Mouse (Mus musculus) liver, embryonic 11.5 days (tissue): ENCODE data around the gene 5031439G07Rik. TPM values are rescaled to one million over a fixed set of nuclear protein-coding genes. Genes with fewer than 3 reads are reported as not detected.
A peak's percentile ranks its signal among the peaks of the same experiment; 100 is the strongest.

Experiments
- ATAC-seq: fragments of 200-750 bp; cut with Nextera tagmentation; replicated peaks from 2 replicates; pipeline ENCODE4 v1.8.0; 2017; ENCODE audit warnings: moderate number of reproducible peaks, mild to moderate bottlenecking, moderate TSS enrichment, moderate library complexity; ENCODE audit not compliant: low FRiP score
- DNase-seq: peaks from one replicate; pipeline ENCODE4 v3.0.0-alpha.2; 2017; ENCODE audit warnings: low spot score
- H3K27ac ChIP-seq: fragments of 300-500 bp; sonication (generic); 2 replicates; pipeline ENCODE4 v1.5.1; 2014; ENCODE audit warnings: mild to moderate bottlenecking, low read depth, low read length, control low read depth
- H3K27me3 ChIP-seq: fragments of 300-500 bp; sonication (generic); replicated peaks from 2 replicates; pipeline ENCODE4 v1.6.1; 2014; ENCODE audit warnings: low read length, mixed read lengths; ENCODE audit not compliant: control insufficient read depth, insufficient read depth
- H3K36me3 ChIP-seq: fragments of 300-500 bp; sonication (generic); 2 replicates; pipeline ENCODE4 v1.6.1; 2014; ENCODE audit warnings: mild to moderate bottlenecking, low read length, moderate library complexity, mixed read lengths; ENCODE audit not compliant: control insufficient read depth, insufficient read depth
- H3K4me1 ChIP-seq: fragments of 300-500 bp; sonication (generic); replicated peaks from 2 replicates; pipeline ENCODE4 v1.6.1; 2014; ENCODE audit warnings: low read length, mixed read lengths; ENCODE audit not compliant: control insufficient read depth, insufficient read depth
- H3K4me2 ChIP-seq: fragments of 300-500 bp; sonication (generic); 2 replicates; pipeline ENCODE4 v1.6.1; 2014; ENCODE audit warnings: mild to moderate bottlenecking, control low read depth, moderate library complexity
- H3K4me3 ChIP-seq: fragments of 300-500 bp; sonication (generic); 2 replicates; pipeline ENCODE4 v1.5.1; 2014; ENCODE audit warnings: low read depth, low read length, control low read depth
- H3K9ac ChIP-seq: fragments of 300-500 bp; sonication (generic); 2 replicates; pipeline ENCODE4 v1.6.1; 2014; ENCODE audit warnings: low read depth, low read length, control low read depth
- H3K9me3 ChIP-seq: fragments of 300-500 bp; sonication (generic); 2 replicates; pipeline ENCODE4 v1.6.1; 2016; ENCODE audit warnings: low read length, inconsistent platforms, mixed read lengths; ENCODE audit not compliant: control insufficient read depth
- WGBS: fragments of 180-500 bp; shearing (Covaris S2); extraction: QIAGEN DNeasy Blood & Tissue Kit; methylation state at CpG from one replicate; pipeline ENCODE4 v1.1.7; 2014; 5-methylcytosine and 5-hydroxymethylcytosine counted together
- polyA plus RNA-seq: library from polyadenylated mRNA; unstranded; fragments of >200 nt; fragmentation: Nextera tagmentation; extraction: Ambion mirVana; gene quantifications from 2 replicates; pipeline ENCODE4 v1.2.1, GENCODE M21; 2014

The 5031439G07Rik gene
- polyA plus RNA-seq, 1 experiment from 2014 or later, result 4.6 TPM

DNA sequence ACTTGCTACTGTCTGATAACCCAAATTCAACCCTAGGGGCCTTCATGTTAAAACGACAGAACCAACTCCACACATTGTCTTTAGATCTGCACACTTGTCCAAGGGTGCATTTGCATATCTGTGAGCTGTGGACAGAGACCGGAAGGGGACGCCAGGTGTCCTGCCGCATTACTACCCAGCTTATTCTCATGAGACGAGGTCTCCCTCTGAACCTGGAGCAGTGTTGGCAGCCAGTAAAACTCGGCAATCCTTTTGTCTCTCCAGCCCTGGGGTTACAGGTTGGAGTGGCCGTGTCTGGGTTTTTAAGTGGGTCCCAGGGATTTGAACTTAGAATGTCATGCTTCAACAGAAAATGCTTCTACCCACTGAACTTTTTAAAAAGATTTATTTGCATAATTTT is 11.6 kb upstream of the 5031439G07Rik start:
- no peaks in the 10 kb centered on the region for H3K4me1 ChIP-seq
- H3K9me3 ChIP-seq, result no peaks in the 10 kb centered on the region
- ATAC-seq, result no peak
- WGBS, result 66% methylated on average over 7 of the region's 7 CpGs
- no peak overlapping the region for H3K27ac ChIP-seq
- no peak for DNase-seq
- H3K4me2 ChIP-seq, result no peak overlapping the region
- no peaks in the 10 kb centered on the region for H3K36me3 ChIP-seq
- no peaks in the 10 kb centered on the region for H3K27me3 ChIP-seq
- H3K9ac ChIP-seq, result no peak overlapping the region
- no peak overlapping the region for H3K4me3 ChIP-seq

GRCm38 (mm10) chr15:84997768-84998454 is 9.6 kb upstream of the 5031439G07Rik start:
- no peak for DNase-seq
- WGBS, result 62% methylated on average over 14 of the region's 14 CpGs
- no peak overlapping the region for H3K4me3 ChIP-seq
- H3K27me3 ChIP-seq, result no peaks in the 10 kb centered on the region
- no peak for ATAC-seq
- H3K27ac ChIP-seq, result no peak overlapping the region
- H3K9me3 ChIP-seq, result no peaks in the 10 kb centered on the region
- no peaks in the 10 kb centered on the region for H3K36me3 ChIP-seq
- no peaks in the 10 kb centered on the region for H3K4me1 ChIP-seq
- no peak overlapping the region for H3K9ac ChIP-seq
- H3K4me2 ChIP-seq, result no peak overlapping the region

GRCm38 (mm10) chr15:84995967-84996366 is 7.6 kb upstream of the 5031439G07Rik start:
- Histone ChIP-seq H3K9me3 (no peaks in the 10 kb centered on the region), H3K4me3 (no peak overlapping the region), H3K27me3 (no peaks in the 10 kb centered on the region), H3K4me2 (no peak overlapping the region), H3K9ac (no peak overlapping the region), H3K36me3 (no peaks in the 10 kb centered on the region), H3K27ac (no peak overlapping the region), H3K4me1 (no peaks in the 10 kb centered on the region)
- ATAC-seq, result 0 out of 2 replicates have a peak, but pooled peaks have one; percentile 10
- DNase-seq, result peak; percentile 51
- WGBS, result 7% methylated on average over 1 of the region's 1 CpGs

- Histone ChIP-seq H3K27me3 (no peaks in the 10 kb centered on the region), H3K4me3 (no peak overlapping the region), H3K9me3 (no peaks in the 10 kb centered on the region), H3K4me1 (no peaks in the 10 kb centered on the region), H3K36me3 (no peaks in the 10 kb centered on the region), H3K27ac (no peak overlapping the region), H3K9ac (no peak overlapping the region), H3K4me2 (no peak overlapping the region)
- WGBS, result 24% methylated on average over 6 of the region's 6 CpGs
- DNase-seq (no peak), ATAC-seq (no peak)
Measured at GRCm38 (mm10) chr15:84995041-84995440, 6.7 kb upstream of the 5031439G07Rik start.

DNA sequence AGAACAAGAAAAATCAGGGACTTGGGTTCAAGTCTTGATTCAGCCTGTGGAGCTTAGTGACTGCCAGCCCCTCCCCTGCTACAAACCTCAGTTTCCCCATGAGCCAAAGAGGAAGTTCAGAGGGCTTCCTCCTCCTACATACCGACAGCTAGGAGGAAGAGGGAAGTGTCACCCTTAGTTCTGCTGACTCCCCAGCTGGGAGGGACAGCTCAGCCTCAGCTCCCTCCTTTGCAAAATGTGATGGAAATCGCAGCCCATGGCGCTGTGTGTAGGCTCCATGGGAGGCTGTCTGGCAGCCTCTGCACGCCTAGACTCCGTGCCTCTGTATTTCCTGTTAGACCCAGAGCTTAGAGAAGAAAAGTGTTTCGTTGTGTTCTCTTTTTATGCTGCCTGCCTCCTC is 6.1 kb upstream of the 5031439G07Rik start:
- ATAC-seq (no peak), DNase-seq (no peak)
- H3K27ac ChIP-seq, result no peak overlapping the region
- no peaks in the 10 kb centered on the region for H3K36me3 ChIP-seq
- H3K4me3 ChIP-seq, result no peak overlapping the region
- H3K4me2 ChIP-seq, result no peak overlapping the region
- no peaks in the 10 kb centered on the region for H3K27me3 ChIP-seq
- H3K4me1 ChIP-seq, result no peaks in the 10 kb centered on the region
- 11% methylated on average over 6 of the region's 6 CpGs for WGBS
- no peak overlapping the region for H3K9ac ChIP-seq
- H3K9me3 ChIP-seq, result no peaks in the 10 kb centered on the region

DNA sequence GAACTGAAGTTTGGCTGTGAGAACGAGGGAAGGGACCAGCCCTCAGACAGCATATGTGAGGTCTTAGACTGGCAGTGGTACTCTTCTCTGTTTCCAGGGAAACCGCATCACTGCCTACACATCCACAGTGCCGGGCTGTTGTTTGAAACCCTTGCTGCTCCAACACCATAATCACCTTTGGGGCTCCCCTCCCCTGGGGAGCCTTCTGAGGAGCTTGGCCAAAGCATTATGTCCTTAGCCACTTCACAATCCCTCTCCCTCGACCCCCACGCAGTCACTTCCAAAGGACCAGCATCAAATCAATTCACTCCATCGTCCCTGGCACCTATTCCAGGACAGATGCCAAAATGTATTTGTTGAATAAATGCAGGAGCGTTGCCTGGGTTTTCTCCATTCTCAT is 1.4 kb upstream of the 5031439G07Rik start:
- Histone ChIP-seq H3K27ac (no peak overlapping the region), H3K4me1 (peaks cover 9% of the 10 kb centered on the region), H3K36me3 (no peaks in the 10 kb centered on the region), H3K27me3 (no peaks in the 10 kb centered on the region; the same call in 1 of the 2 replicates), H3K9me3 (no peaks in the 10 kb centered on the region), H3K4me3 (no peak overlapping the region), H3K4me2 (no peak overlapping the region), H3K9ac (no peak overlapping the region)
- DNase-seq (no peak), ATAC-seq (no peak)
- 70% methylated on average over 7 of the region's 7 CpGs for WGBS

GRCm38 (mm10) chr15:84989098-84989497 is 747 bp upstream of the 5031439G07Rik start:
- DNase-seq (no peak), ATAC-seq (no peak)
- Histone ChIP-seq H3K27ac (no peak overlapping the region), H3K4me3 (no peak overlapping the region), H3K36me3 (no peaks in the 10 kb centered on the region), H3K27me3 (no peaks in the 10 kb centered on the region; the same call in 1 of the 2 replicates), H3K4me1 (peaks cover 9% of the 10 kb centered on the region), H3K9ac (no peak overlapping the region), H3K9me3 (no peaks in the 10 kb centered on the region), H3K4me2 (no peak overlapping the region)
- WGBS, result 72% methylated on average over 3 of the region's 3 CpGs

DNA sequence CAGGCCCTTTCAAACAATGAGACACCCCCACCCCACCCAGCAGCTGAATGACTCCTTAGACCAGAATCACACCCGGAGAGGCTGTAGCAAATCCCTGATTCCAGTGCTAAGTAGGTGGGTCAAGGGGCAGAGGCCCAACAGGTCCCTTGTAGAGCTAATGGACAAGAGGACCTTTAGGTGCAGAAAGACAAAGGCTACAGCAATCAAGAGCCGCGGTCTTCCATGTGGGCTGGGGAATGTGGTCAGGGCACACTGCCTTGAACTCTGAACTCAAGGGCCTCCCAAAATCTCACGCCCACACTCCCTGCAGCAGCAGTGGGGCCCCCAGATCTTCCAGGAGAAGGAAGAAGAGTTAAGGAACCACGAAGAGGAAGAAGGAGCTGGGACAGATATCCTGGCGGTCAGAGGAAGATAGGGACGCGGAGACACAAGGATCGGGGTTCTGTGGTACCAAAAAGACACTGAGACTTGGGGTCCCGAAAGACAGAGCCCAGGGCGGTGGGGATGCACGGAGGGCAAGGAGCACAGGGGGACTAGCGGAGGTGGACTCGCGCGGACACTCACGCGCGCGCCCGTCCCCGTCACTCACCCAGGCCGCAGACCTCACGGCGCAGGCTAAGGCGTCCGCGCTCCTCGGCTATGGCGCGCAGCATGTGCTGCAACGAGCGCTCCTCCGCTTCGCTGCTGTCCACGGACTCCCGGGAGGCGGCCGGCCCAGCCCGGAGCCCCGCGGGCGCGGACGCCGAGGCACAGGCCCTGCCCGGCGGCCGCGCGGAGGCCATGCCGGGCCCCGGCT is 1.1 kb downstream of the 5031439G07Rik start:
- WGBS, result under 1% methylated on average over 52 of the region's 53 CpGs
- Histone ChIP-seq H3K36me3 (no peaks in the 10 kb centered on the region), H3K9ac (peak overlapping the region; percentile 79), H3K4me1 (peaks cover 9% of the 10 kb centered on the region), H3K27me3 (no peaks in the 10 kb centered on the region; the same call in 1 of the 2 replicates), H3K4me2 (peak overlapping the region; percentile 97), H3K4me3 (peak overlapping the region; percentile 75), H3K9me3 (no peaks in the 10 kb centered on the region), H3K27ac (no peak overlapping the region; the same call in 1 of the 2 replicates)
- DNase-seq (peak; percentile 66), ATAC-seq (peak; percentile 69)
